Mouse (Mus musculus) forebrain, postnatal 0 days (tissue): ENCODE data around the gene Trappc10. TPM values are rescaled to one million over a fixed set of nuclear protein-coding genes. Genes with fewer than 3 reads are reported as not detected.

Experiments used
- ATAC-seq: fragments of 200-750 bp; cut with Nextera tagmentation; 2 replicates; pipeline ENCODE4 v1.8.0; 2017; ENCODE audit warnings: mild to moderate bottlenecking, moderate library complexity
- DNase-seq: peaks from one replicate; pipeline ENCODE4 v3.0.0-alpha.2; 2015
- H3K27ac ChIP-seq: fragments of 300-500 bp; sonication (generic); 2 replicates; pipeline ENCODE4 v1.5.1; 2014; ENCODE audit warnings: low read depth, mild to moderate bottlenecking, antibody characterized with exemption, low read length, moderate library complexity, mixed read lengths
- H3K27me3 ChIP-seq: fragments of 300-500 bp; sonication (generic); 2 replicates; pipeline ENCODE4 v1.6.1; 2014; ENCODE audit warnings: mild to moderate bottlenecking, low read length, mixed read lengths; ENCODE audit not compliant: insufficient read depth
- H3K36me3 ChIP-seq: fragments of 300-500 bp; sonication (generic); 2 replicates; pipeline ENCODE4 v1.6.1; 2014; ENCODE audit warnings: mild to moderate bottlenecking, moderate library complexity; ENCODE audit not compliant: insufficient read depth
- H3K4me1 ChIP-seq: fragments of 300-500 bp; sonication (generic); 2 replicates; pipeline ENCODE4 v1.6.1; 2014; ENCODE audit warnings: antibody characterized with exemption; ENCODE audit not compliant: insufficient read depth
- H3K4me2 ChIP-seq: fragments of 300-500 bp; sonication (generic); 2 replicates; pipeline ENCODE4 v1.6.1; 2014; ENCODE audit warnings: low read depth, mild to moderate bottlenecking, moderate library complexity
- H3K4me3 ChIP-seq: fragments of 300-500 bp; sonication (generic); 2 replicates; pipeline ENCODE4 v1.5.1; 2014; ENCODE audit warnings: low read depth, low read length, mixed read lengths
- H3K9ac ChIP-seq: fragments of 300-500 bp; sonication (generic); 2 replicates; pipeline ENCODE4 v1.6.1; 2014; ENCODE audit warnings: mild to moderate bottlenecking
- H3K9me3 ChIP-seq: fragments of 300-500 bp; sonication (generic); 2 replicates; pipeline ENCODE4 v1.6.1; 2016; ENCODE audit warnings: low read length
- CTCF ChIP-seq: sonication (generic); IDR thresholded peaks from 2 replicates; pipeline ENCODE4 v1.5.1; 2016; ENCODE audit warnings: antibody characterized with exemption, control low read depth, low read depth
- WGBS: fragments of 180-500 bp; shearing (Covaris S2); extraction: QIAGEN DNeasy Blood & Tissue Kit; methylation state at CpG from one replicate; pipeline ENCODE4 v1.1.7; 2014; 5-methylcytosine and 5-hydroxymethylcytosine counted together
- polyA plus RNA-seq: library from polyadenylated mRNA; unstranded; fragments of >200 nt; fragmentation: Nextera tagmentation; extraction: Ambion mirVana; gene quantifications from 2 replicates; pipeline ENCODE4 v1.2.1, GENCODE M21; 2015
- total RNA-seq: library from RNA; depleted of rRNA; stranded (reverse); fragments of >200 nt; gene quantifications from 2 replicates; pipeline ENCODE4 v1.2.3, GENCODE M21; 2014

Trappc10 gene
- total and polyA plus RNA-seq, 2 experiments from 2014 or later: 31.6 to 95.2 TPM

GRCm38 (mm10) chr10:78185381-78185725 is 59.1 kb downstream of the Trappc10 start:
- Histone ChIP-seq H3K36me3 (peaks cover 47% of the 10 kb centered on the region), H3K9ac (peak overlapping the region; percentile 63; the same call in 1 of the 2 replicates)

GRCm38 (mm10) chr10:78184531-78185380 is 59.7 kb downstream of the Trappc10 start, which contains the start of gene Pwp2:
Gene Pwp2, minus strand, starts transcription at chr10:78185149.
- peak within 1 kb of the TSS; percentile 95 for H3K4me2 ChIP-seq
- WGBS: 2% methylated on average over 47 of the region's 47 CpGs
- H3K9ac ChIP-seq: peak within 1 kb of the TSS; percentile 63
- H3K27me3 ChIP-seq: no peaks in the 10 kb centered on the region
- peak within 1 kb of the TSS; percentile 69 for H3K4me3 ChIP-seq
- H3K36me3 ChIP-seq: peaks cover 47% of the 10 kb centered on the region
- H3K4me1 ChIP-seq: peaks cover 5% of the 10 kb centered on the region
- H3K27ac ChIP-seq: peak within 1 kb of the TSS; percentile 64
- no peak for TF ChIP-seq CTCF
- H3K9me3 ChIP-seq: no peaks in the 10 kb centered on the region
- DNase-seq (peak; percentile 94), ATAC-seq (peak; percentile 97)

More at GRCm38 (mm10) chr10:78185381-78185725, 59.1 kb downstream of the Trappc10 start:
- Histone ChIP-seq H3K4me1 (peaks cover 5% of the 10 kb centered on the region), H3K4me3 (peak overlapping the region; percentile 69), H3K9me3 (no peaks in the 10 kb centered on the region), H3K27ac (peak overlapping the region; percentile 62), H3K4me2 (peak overlapping the region; percentile 95), H3K27me3 (no peaks in the 10 kb centered on the region)
- no peak for DNase-seq
- no peak for TF ChIP-seq CTCF
- ATAC-seq: peak; percentile 19
- WGBS: 19% methylated on average over 9 of the region's 9 CpGs

DNA sequence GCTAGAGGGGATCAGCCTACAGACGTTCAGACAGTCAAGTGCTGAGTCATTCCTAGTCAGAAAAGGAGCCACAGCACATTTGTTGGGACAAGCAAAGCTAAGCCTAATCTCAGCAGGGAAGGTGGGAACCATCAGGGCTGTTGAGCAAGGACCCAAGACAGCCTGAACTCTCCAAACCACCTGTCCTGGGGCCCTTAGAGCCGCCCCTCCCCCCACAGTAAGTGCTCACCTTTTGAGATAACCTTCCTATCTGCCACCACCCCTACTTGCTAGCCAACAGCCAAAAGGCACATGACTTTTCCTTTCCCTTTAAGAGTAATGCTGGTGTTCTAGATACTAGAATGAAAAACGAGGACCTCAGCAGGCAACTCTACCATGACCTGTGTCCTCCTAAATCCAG is 60.9 kb downstream of the Trappc10 start:
- peaks cover 48% of the 10 kb centered on the region for H3K36me3 ChIP-seq
- no peak overlapping the region for H3K4me3 ChIP-seq

DNA sequence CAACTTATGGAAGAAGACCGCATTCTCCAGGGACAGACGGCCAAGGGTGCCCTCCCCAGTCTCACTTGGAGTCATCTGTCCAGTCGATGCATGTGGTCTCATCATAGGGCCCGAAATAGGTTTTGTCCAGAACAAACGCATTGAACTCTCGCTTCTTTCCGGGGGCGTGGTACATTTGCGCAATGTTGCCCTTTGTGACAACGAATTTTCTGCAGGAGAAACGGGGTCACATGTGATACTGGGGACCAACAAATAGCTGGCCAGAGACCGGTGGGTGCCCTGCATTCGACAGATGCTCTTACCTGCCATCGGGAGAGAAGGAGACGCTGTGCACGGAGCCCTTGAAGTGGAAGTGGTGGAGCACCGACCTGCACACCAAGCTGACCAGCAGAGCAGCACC is 62.1 kb downstream of the Trappc10 start:
- no peak overlapping the region for H3K27ac ChIP-seq
- DNase-seq: no peak
- H3K9ac ChIP-seq: no peak overlapping the region
- H3K4me3 ChIP-seq: no peak overlapping the region
- ATAC-seq: no peak
- H3K4me1 ChIP-seq: peaks cover 5% of the 10 kb centered on the region
- 95% methylated on average over 17 of the region's 17 CpGs for WGBS
- H3K4me2 ChIP-seq: no peak overlapping the region
- TF ChIP-seq CTCF: no peak
- H3K27me3 ChIP-seq: no peaks in the 10 kb centered on the region
- H3K36me3 ChIP-seq: peaks cover 50% of the 10 kb centered on the region
- no peaks in the 10 kb centered on the region for H3K9me3 ChIP-seq

More for the DNA sequence above, 60.9 kb downstream of the Trappc10 start:
- ATAC-seq (no peak), DNase-seq (no peak)
- WGBS: 88% methylated on average over 3 of the region's 3 CpGs
- Histone ChIP-seq H3K4me2 (0 out of 2 replicates have a peak overlapping the region, but pooled peaks have one; percentile 95), H3K27ac (no peak overlapping the region), H3K9me3 (no peaks in the 10 kb centered on the region), H3K27me3 (no peaks in the 10 kb centered on the region), H3K4me1 (peaks cover 5% of the 10 kb centered on the region), H3K9ac (no peak overlapping the region)
- TF ChIP-seq CTCF: no peak

DNA sequence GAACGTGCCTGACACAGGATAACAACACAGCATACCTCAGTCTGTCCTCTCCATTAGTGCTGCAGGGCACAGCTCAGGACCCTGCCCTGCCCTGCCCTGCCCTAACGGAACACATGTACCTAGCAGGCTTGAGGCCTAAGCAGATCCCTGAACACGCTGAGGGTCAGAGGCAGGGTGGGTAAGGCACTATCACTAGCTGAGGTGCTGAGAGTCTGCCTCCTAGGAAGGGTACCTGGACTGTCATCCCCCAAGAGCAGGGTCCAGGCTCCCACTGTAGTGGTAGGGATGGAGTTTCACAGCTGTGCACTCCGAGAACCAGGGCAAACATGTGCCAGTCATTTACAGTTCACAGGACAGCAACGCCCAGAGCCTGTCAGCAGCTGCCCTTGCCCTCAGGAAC is 70.0 kb downstream of the Trappc10 start:
- ATAC-seq: no peak
- Histone ChIP-seq H3K4me1 (0 out of 2 replicates have a peak, but pooled peaks cover 7% of the 10 kb centered on the region), H3K36me3 (peaks cover 89% of the 10 kb centered on the region), H3K4me2 (no peak overlapping the region), H3K9ac (no peak overlapping the region), H3K27ac (no peak overlapping the region), H3K27me3 (no peaks in the 10 kb centered on the region), H3K9me3 (no peaks in the 10 kb centered on the region), H3K4me3 (no peak overlapping the region)
- TF ChIP-seq CTCF: no peak
- WGBS: 95% methylated on average over 5 of the region's 5 CpGs
- no peak for DNase-seq

- WGBS: 92% methylated on average over 9 of the region's 9 CpGs
- H3K27ac ChIP-seq: no peak overlapping the region
- H3K4me2 ChIP-seq: no peak overlapping the region
- ATAC-seq (no peak), DNase-seq (no peak)
- no peaks in the 10 kb centered on the region for H3K9me3 ChIP-seq
- no peak overlapping the region for H3K4me3 ChIP-seq
- no peaks in the 10 kb centered on the region for H3K27me3 ChIP-seq
- peaks cover 14% of the 10 kb centered on the region for H3K4me1 ChIP-seq
- H3K36me3 ChIP-seq: peaks cover 65% of the 10 kb centered on the region
- H3K9ac ChIP-seq: no peak overlapping the region
- no peak for TF ChIP-seq CTCF
Observed at GRCm38 (mm10) chr10:78171581-78171980, 72.9 kb downstream of the Trappc10 start.

DNA sequence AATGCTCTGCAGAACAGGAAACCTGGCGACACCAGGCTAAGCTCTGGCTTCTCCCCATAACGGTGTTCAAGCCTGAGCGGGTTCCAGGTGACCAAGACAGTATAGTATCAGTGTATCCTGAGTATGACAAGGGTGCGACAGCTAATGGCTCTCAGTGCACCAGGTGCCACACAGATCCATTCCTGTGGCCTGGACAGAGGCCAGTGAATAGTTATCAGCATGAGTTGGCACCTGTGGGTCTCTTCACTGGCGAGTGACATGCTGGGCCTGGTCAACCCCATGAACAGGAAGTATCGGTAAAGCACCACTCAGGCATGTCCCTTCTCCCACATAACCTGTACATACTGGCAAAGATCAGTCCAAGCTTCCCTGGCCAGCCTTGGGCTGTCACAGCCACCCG is 73.4 kb downstream of the Trappc10 start:
- TF ChIP-seq CTCF: no peak
- Histone ChIP-seq H3K4me3 (no peak overlapping the region), H3K9ac (no peak overlapping the region), H3K27ac (no peak overlapping the region), H3K4me2 (no peak overlapping the region), H3K36me3 (peaks cover 65% of the 10 kb centered on the region), H3K4me1 (peaks cover 14% of the 10 kb centered on the region), H3K9me3 (no peaks in the 10 kb centered on the region), H3K27me3 (no peaks in the 10 kb centered on the region)
- no peak for ATAC-seq
- DNase-seq: no peak
- 96% methylated on average over 7 of the region's 7 CpGs for WGBS
